Mouse (Mus musculus) megakaryocyte-erythroid progenitor cell, adult 5-6 weeks (primary cell): ENCODE measurements around the gene Ext2. TPM values are rescaled to one million over a fixed set of nuclear protein-coding genes. Genes with fewer than 3 reads are reported as not detected.

Source experiments
- ATAC-seq: replicated peaks from 2 replicates; pipeline ENCODE4 v1.8.0; 2016; ENCODE audit warnings: mild to moderate bottlenecking, inconsistent platforms; ENCODE audit not compliant: severe bottlenecking, poor library complexity, low FRiP score, low TSS enrichment
- total RNA-seq, 2 experiments: library from RNA; stranded (forward) in 1 of 2; stranded (reverse) in 1 of 2; fragments of 200-1000, 215-1000 nt in 1 of 2; fragments of >200 nt in 1 of 2; fragmentation: Nextera tagmentation in 1 of 2; gene quantifications; 2 replicates each; pipeline ENCODE4 v1.2.3; 2014 to 2017

The Ext2 gene
- total RNA-seq, 2 experiments from 2014 or later: 42.0 to 50.8 TPM

- no peak for ATAC-seq
These were observed 119.1 kb downstream of the Ext2 start for GRCm38 (mm10) chr2:93702936-93703926.

- ATAC-seq: no peak
These were observed 123.0 kb downstream of the Ext2 start for GRCm38 (mm10) chr2:93699346-93699745.

- no peak for ATAC-seq
These were observed 126.2 kb downstream of the Ext2 start for GRCm38 (mm10) chr2:93696181-93696641.

GRCm38 (mm10) chr2:93693101-93693500, 129.3 kb downstream of the Ext2 start:
- no peak for ATAC-seq

GRCm38 (mm10) chr2:93690064-93690930, 132.1 kb downstream of the Ext2 start:
- no peak for ATAC-seq

GRCm38 (mm10) chr2:93683674-93684073, 138.7 kb downstream of the Ext2 start:
- no peak for ATAC-seq

- no peak for ATAC-seq
These were observed 139.7 kb downstream of the Ext2 start for GRCm38 (mm10) chr2:93682601-93683202.

GRCm38 (mm10) chr2:93681321-93681720, 141.0 kb downstream of the Ext2 start:
- no peak for ATAC-seq

- no peak for ATAC-seq
These were observed 145.1 kb downstream of the Ext2 start for GRCm38 (mm10) chr2:93677231-93677630.

GRCm38 (mm10) chr2:93671573-93672184, 150.7 kb downstream of the Ext2 start:
- no peak for ATAC-seq

GRCm38 (mm10) chr2:93666146-93666858, 156.1 kb downstream of the Ext2 start:
- ATAC-seq: no peak

- ATAC-seq: no peak
These were observed 156.9 kb downstream of the Ext2 start for GRCm38 (mm10) chr2:93665472-93665871.

- ATAC-seq: no peak
These were observed 160.0 kb downstream of the Ext2 start for GRCm38 (mm10) chr2:93662240-93662865.

- ATAC-seq: no peak
These were observed 161.3 kb downstream of the Ext2 start for GRCm38 (mm10) chr2:93661096-93661495.

- ATAC-seq: no peak
These were observed 162.6 kb downstream of the Ext2 start for GRCm38 (mm10) chr2:93659705-93660308.

- 0 out of 2 replicates have a peak, but pooled peaks have one; percentile 50 for ATAC-seq
These were observed 163.4 kb downstream of the Ext2 start for GRCm38 (mm10) chr2:93659004-93659403.

- ATAC-seq: no peak
These were observed 167.9 kb downstream of the Ext2 start for GRCm38 (mm10) chr2:93654336-93655055.
